Mouse (Mus musculus): ENCODE results near the gene Necab3.
A peak's percentile ranks its signal among the peaks of the same experiment; 100 is the strongest.

Necab3 gene

DNA sequence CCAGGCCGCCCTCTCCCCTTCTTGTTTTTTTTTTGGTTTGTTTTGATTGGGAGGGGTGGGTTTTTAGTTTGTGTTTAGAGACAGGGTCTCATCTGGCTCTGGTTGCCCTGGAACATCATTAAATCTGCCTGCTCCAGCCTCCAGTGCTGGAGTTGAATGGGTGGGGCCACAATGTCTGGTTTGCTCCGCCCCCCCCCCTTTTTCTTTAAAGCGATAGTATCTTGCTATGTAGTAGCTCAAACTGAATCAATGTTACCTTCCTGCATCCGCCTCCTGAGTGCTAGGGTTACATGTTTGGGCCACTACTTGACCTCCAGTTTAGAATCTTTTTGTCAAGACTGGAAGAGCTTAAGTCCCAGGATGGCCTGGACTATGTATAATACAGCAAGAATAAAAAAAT lies 12.6 kb upstream of the Necab3 start:
- DNase-seq = no peak

DNA sequence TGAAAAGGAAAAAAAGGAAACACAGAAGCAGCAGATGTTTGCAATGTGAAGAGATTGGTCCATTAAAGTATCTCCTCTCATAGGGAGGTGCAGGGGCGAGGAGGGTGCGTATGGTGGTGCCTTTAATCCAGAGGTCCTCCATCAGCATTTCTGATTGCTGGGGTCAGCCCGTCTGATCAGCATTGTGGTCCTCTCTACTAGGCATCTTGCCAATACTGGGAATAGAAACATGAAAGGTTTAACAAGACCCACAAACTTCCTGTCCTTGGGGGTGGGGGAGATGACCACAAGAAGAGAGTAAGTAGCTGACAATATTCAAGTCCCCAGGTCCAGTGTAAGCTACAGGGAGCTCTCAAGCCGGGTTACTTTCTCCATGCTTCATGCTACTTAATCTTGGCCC lies 12.0 kb upstream of the Necab3 start:
- no peak for DNase-seq

DNA sequence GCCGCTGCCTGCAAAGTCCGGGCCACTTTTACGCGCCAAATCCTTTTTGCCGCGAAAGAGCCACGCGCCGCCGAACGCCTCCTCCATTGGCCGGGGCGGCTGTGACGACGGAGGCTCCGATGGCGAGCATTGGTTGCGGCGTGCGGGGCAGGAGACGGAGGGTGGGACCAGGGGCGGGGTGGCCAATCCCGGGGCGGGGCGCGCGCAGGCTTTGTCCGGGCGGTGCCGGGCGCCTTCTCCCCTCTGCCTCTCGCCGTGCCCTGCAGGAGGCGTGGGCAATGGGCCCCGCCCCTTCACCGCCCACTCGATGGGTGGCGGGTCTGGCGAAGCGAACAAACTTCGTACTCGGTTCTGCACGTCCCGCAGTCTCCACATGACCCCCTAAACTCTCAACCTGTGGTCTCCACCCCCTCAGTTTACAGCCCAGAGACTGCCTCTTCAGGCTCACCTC lies 11.2 kb upstream of the Necab3 start, which contains the start of gene E2f1:
Gene E2f1 (minus strand): TSS at position 57 of the 451 bp plus-strand sequence.
- DNase-seq = peak; percentile 95 to 98

DNA sequence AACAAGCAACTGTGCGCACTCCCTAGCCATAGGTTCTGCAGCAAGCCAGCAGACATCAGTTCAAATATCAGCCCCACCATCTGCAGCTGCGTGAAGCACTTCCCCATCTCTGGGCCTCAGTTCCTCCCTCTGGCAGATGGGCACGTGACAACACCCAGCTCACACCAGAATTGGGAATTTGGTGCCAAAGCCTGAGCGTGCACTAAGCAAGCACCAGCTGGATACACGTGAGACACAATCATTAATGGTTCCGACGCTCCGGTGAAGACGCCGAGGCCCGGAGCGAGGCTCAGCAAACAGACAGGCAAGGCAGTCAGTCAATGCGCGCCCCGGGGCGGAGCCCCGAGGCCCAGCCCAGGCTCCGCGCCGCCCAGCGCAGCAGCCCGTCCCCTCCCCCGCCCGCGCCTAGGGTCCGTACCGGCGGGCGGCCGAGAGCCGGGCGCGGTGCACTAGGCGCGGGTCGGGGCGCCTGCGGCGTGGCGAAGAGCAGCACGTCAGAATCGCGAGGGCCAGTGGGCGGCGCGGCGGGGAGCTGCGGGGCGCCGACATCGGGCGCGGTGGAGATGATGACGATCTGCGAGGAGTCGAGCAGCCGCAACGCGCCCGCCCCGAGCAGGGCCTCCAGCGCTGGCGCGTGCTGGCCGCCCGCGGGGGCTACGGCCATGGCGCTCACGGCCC lies 10.5 kb upstream of the Necab3 start:
- peak; percentile 63 to 80 for DNase-seq

DNA sequence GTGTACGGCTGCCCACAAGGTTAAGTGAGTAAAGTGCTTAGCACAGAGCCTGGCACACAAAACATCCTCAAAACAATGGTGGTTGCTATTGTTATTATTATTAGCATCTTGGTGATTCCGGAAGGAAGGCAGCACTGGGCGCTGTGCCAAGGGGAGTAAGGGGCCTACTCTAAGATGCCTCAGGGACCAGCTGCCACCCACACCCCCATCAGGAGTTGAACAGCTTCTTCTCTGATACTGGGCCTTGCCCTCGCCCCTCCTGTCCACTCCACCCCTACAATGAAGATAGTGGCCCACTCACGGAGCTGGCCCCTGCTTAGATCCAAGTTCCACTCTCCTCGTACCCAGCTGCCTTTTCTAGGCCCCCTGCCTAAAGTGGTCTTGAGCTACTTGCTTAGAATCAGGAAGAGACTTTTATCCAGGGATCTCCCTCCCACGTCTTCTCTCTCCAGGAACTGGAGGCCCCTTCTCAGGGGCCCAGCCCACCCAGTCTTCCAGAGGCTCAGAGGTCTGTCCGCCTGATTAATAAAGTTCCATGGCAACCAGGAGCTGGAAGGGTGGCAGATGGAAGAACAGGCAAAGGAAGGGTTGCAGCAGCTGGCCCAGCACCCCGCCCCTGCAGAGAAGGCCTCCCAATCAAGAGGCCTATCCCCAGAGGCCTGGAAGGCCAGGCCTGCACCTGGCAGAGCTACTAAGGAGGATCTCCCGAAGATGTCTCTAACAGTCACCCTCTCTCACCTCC lies 9.8 kb upstream of the Necab3 start:
- no peak for DNase-seq

DNA sequence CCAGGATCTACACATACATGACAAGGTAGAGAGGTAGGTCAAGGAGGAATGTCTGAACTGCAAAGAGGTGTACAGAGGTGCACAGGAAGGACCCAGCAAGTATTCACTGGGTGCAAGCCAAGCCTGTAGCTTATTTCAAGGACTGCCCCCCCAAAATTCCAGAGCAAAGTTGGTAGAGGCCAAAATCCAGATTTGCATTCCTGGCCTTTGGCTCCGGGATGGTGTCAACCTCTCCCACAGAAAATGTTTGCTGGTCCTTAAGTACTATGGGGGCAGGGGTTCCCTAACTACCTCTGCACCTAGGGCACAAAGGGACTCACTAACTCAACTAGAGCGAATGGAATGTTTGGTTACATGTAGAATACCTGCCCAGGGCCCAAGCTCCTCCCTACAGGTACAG lies 9.1 kb upstream of the Necab3 start:
- DNase-seq = no peak

DNA sequence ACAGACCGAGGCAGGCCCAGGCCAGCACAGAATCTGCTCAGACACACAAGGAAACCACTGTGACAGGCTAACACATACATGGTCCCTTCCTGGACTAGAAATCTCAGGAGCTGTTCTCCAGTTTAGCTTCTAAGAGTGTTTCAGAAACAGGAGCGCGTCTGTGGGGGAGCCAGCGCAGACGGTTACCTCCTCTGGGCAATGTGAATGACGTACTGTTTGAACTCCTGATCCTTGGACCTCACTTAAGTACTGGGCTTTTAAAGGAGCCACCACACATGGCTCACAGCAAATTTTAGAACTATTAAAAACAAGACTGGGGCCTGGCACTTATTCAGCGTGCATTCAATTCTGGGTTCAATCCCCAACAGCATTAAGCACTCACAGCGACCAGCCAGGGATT lies 8.0 kb upstream of the Necab3 start:
- peak; percentile 42 to 68 for DNase-seq

DNA sequence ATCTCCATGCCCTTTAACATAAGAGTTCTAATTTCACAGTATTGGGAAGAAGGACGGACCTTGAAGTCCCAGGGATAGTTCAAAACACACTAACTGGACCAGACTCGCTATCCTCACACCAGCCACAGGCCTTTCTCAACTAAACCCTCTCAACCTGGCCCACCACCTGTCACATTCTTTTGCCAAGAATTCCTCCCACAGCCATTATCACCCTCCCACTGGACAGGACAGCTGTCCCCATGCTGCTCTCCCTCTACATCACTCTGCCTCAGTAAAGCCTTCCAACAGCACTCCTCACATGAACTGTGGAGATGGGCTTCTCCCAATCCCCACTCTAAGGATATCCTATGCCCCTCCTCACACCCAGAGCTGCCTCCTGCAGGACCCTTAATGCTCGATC lies 6.9 kb upstream of the Necab3 start:
- DNase-seq = no peak

DNA sequence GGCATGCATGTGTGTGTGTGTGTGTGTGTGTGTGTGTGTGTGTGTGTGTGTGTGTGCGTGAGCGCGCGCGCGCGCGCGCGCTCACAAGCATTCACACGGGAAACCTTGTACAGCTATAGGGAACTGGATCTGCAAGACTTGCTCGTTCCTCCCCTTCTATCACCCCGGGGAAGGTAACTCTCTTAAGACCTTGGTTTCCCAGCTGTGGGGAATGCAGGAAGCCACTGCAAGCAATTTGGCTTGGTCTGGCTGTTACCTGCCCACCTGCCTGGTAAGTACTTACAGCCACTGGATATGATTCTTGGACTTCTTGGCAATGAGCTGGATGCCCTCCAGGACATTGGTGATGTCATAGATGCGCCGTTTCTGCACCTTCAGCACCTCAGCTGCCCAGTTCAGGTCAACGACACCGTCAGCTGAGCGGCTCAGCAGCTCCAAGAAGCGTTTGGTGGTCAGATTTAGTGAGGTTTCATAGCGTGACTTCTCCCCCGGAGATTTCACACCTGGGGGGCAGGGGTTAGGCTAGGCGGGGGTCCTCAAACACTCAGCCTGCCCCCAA lies 5.0 kb upstream of the Necab3 start:
- peak; percentile 75 to 88 for DNase-seq

DNA sequence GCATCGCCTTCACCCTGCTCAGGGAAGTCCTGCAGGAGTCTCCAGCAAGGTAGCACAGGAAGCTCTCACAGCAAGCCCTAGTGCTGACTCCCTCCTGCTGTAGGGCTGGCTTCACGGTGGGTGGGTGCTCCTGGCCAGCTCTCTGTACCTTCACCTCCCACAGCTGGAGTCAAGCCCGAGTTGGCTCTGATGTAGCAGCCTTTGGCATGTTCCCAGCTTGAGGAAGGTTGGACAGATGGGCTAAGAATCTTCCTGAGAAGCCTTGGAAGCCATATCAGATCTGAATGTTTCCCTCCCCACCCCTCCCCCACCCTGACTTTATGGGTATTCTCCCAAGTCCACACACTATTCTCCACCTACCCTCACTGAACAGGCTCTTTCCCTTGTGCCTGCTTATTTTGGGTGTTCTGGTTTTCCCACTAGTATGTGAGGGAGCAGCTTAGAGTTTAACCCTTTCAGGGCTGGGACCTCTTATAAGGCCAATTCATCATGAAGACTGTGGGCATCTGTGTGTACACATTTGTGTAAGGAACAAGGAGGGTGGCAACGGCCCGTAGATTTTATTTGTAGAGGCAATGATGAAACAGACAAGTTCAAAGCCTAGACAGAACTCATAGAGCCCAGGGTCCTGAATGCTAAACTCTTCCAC lies 1.4 kb downstream of the Necab3 start:
- peak; percentile 46 to 73 for DNase-seq

DNA sequence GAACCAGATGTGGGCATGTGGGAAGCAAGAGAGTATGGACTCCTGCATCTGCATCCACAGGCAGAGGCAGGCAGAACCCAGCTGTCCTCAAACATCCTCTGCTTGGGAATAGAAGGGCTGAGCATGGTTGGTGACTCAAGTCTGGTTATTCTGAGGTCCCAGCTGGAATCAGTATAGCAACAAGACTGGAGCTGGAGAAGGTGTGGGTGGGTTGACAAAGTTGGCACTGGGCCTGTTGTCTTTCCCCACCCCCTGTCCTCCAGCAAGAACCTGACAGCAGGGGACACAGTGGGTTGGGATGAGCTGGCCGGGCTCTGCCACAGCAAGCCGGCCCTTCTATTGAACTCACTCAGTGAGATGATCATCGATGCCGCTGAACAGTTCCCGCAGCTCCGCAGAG lies 3.5 kb downstream of the Necab3 start:
- DNase-seq = no peak

DNA sequence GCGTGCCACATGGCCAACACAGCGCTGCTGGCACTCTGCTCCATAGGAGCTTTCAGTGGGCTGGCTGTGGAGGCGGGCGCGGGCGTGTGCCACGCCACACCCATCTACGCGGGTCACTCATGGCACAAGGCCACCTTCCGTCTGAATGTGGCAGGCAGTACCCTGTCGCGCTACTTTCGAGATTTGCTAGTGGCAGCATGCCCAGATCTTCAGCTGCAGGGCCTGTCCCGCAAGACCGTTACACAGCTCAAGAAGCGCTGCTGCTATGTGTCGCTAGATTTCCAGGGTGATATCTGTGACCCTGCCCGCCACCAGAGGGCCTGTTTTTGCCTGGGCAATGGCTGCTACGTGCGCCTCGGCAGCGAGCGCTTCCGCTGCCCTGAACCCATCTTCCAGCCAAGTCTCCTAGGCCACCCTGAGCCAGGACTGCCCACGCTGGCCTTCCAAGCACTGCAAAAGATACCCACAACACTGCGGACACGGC lies 6.2 kb downstream of the Necab3 start:
- DNase-seq = peak; percentile 72 to 79

DNA sequence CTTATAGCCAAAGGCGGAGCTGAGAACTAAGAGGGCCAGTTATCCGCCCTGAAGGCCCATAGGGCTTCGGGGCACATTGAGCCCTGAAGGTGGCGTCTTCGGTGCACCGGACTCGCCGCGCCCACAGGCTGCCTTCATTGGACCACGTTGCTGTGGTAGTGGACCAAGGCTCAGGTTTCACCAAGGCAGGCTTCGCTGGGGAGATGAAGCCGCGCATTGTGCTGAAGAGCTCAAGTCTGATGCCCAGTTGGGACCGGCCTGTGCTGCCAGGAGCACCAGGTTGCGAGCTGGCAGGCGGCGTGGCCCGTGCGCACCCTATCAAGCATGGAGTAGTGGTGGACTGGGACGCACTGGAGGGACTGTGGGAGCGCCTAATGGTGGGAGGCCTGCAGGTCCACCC lies 6.8 kb downstream of the Necab3 start:
- no peak for DNase-seq

DNA sequence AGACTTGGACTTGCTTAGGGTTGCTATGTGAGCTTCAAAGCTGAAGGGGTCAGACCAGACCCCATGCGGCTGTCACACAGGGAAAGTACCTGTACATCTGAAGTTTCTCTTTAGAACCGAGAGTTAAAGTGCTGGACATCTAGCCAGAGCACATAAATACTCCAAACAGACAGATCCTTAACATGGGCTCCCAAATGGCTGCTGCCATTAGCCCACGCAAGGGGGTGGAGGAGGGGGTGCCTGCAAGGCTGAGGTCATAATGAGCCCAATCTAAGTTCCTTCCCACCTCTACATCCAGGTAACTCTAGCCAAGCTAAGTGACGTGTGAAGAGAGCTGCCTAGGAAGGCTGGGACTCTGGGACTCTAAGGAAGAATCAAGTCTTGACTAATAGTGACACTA lies 7.2 kb downstream of the Necab3 start, which contains the start of gene Actl10:
Gene Actl10 (plus strand): TSS at position 301 of the 400 bp plus-strand sequence.
- DNase-seq = no peak

DNA sequence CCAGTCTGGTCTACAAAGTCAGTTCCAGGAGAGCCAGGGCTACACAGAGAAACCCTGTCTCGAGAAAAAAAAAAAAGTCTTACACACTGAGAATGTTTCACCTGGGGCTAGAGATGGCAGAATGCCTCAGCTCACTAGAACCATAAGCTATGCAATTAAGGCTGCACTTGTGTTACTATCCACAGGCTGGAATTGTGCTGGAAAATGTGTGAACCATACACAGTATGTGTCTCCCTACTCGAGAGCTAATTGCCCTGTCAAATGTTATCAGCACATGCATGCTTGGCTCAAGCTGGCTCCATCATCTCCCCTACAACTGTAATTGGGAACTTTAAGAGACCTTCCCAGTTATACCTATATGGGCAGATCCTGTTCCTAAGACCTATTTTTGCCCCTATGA lies 7.8 kb downstream of the Necab3 start:
- DNase-seq = no peak

DNA sequence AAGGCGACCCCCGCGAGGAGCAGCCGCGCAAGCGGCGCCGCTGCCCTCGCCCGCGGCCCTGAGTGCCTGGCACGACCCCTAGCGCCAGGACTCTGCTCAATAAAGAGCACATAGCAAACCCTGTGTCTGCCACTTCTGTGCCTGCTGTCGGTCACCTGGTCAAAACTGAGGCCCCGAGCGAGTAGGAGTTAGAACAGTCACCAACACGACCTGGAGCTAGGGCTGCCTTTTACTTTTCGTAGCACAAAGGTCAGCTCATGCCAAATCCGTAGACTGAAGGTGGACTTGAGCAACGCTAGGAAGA lies 8.9 kb downstream of the Necab3 start:
- DNase-seq = no peak

DNA sequence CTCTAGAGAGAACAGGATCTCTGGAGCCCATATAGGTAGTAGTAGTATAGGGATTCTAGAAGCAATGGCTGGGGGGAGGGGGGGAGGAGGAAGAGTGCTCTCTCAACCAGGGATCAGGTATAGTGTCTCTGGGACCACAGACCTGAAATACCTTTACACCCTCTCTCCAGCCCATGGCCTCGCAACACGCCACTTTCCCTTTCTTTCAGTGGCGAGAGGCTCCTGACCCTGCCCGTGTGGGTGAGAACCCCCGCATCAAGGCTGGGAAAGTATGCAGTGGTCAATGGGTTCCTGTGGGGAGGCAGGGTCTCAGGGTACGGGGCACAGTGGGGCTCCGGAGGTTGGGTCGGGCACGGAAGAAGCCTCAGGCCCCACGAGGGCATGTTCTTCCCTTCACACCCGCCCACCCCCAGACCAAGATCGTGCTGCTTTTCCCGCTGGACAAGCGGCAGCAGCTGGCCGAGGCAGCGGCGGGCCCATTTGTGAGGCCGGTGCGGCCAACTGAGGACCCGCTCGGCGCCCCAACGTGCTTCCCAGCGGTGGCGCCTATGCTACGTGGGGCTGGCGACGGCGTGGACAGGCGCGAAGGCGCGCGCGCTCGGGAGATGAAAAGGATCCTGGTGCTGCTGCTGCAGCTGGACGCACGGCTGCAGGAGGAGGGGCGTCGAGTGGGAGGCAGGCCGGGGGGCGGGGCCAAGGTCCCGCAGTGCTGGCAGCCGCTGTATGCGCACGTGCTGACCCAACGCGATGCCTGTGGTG lies 9.4 kb downstream of the Necab3 start:
- DNase-seq = peak; percentile 69 to 83

DNA sequence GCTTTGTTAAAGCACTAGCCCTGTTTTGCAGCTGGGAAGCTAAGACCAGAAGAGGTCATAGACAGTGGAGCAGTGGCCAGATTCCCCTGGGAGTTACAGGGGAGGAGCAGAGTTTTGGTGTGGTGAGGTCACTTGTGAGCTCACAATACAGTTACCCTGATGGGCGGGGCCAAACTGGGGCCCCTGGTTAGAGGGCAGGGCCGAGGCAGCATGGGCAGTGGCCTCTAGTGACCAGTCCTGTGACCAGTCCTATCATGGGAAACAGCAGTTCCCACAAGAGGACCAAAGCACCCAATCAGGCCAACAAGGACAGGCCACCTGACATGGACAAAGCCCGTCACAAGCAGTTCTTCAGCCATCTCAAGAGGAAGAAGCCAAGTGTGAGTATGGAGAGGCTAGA lies 10.0 kb downstream of the Necab3 start:
- DNase-seq = no peak

DNA sequence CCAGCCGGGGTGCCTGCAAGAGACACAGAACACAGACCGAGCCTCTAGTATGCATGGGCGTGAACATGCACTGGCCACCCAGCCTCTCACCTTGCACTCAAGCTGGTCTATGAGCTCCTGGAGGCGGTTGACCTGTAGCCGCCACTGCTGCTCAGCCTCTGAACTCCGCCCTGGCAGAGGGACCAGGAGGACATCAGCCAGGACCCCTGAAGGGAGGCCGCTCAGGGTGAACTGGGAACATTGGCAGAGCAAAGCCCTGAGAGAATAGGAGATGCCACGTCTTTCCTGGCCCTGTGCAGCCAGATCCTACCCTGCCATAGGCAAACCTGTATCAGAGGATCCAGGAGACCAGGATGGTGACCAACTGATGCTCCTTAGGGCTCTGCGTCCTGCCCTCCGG lies 12.0 kb downstream of the Necab3 start, which contains the start of gene 1700003F12Rik:
Gene 1700003F12Rik (plus strand): TSS at position 375 of the 400 bp plus-strand sequence.
- no peak for DNase-seq

DNA sequence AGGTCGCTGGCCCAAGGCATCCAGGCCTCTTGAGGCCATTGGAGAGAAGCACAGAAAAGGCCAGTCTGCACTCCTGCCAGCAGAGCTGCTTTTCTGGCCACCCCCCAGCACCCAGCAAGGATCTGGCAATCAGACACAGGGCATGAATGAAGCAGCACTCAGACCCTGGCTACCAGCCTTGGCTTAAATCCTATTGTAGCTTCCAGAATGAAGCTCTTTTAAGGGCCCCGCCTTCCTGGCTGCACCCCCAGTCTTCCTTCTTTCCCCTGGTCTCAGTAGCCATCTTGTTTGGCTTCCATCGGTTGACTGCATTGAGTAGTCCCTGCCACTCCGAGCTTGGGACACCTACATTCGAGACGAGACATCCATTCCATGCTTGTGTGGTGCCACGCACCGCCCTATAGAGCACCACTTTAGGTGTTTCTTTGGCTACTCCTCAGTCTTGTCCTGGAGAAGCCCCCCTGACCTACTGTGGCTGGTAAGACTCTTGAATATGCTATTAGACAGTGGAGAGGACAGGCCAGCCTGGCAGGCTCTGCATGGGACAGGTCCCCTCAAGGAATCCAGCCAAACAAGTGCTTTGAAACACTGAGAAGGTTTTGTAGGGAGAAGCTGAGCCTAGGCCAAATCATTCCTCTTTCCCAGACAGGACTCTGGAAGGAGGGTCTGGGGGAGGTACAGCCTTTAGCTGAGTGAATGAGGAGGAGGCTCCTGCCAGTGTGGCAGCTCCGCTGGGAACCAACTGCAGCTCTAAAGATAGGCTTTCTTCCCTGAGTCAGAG lies 14.9 kb downstream of the Necab3 start:
- no peak for DNase-seq

DNA sequence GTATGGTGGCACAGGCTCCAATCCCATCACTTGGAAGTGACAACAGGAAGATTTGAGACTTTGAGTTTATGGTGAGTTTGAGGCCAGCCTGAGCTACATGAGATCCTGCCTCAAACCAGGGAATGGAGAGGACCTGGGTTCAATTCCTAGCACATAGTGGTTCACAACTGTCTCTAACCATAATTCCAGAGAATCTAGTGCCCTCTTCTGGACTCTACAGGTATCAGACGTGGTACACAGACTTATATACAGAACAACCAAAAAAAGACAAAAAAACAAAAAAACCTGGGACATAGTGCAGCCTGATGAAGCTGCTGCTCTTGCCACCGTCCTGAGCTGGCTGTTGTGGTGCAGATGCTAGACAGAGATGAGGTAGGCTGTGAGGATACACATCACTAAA lies 17.1 kb downstream of the Necab3 start:
- DNase-seq = no peak

DNA sequence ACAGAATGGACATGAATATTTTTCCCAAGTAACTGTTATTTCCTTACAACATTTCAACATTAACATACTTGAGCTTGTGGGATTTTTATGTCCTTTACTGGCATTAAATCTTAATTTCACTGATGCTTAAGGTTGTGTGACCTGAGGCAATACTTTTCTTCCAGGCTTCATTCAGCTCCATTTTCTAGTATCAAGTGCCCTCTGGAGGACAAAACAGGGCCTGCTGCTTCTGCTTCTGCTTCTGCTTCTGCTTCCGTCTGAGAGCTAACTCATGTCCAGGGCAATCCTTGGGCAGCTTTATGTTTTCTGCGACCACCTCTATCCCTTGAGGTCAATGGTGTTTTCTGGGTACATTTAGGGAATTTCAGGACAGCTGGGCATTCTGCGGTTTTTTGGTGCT lies 19.0 kb downstream of the Necab3 start:
- peak in 1 of 2 experiments; percentile 57 for DNase-seq

Measured in kidney, postnatal 25 days (tissue).